Mouse (Mus musculus): ENCODE results near the gene Cd47.

GRCm38 (mm10) chr16:49896132-49896531, 95.8 kb downstream of the Cd47 start:
- no peak for TF ChIP-seq CTCF (IDR thresholded peaks at IDR 0.05; ENCODE audit: low read depth, low read length)
- TF ChIP-seq POLR2A (IDR thresholded peaks at IDR 0.05; ENCODE audit: extremely low read depth, insufficient read depth, low read length): no peak

Measured in liver, adult 2 months (tissue).